Mouse (Mus musculus): ENCODE measurements around the gene Tmc2.

Gene Tmc2

DNA sequence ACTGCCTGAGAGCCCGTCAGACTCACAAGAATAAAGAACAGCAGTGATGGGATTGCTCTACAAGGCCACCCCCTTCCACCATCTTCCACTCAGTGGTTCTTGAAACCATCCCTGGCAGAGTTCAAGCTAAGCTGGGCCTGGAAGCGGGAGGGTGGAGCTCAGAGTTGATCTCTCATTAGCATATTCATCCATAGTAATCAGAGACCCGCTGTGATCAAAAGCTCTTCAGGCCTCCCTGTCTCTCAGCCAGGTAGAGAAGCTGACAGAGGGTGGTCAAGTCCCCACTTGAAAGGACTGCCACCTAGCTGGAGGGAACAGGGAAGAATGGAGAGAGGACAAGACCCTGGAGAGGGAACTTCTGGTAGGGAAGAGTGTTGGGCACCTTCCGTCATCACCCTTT, 108.0 kb downstream of the Tmc2 start:
- no peak for DNase-seq

Data from lung, postnatal 4 days (tissue).